Mouse (Mus musculus) midbrain, embryonic 16.5 days (tissue): ENCODE measurements around the gene Urm1. TPM values are rescaled to one million over a fixed set of nuclear protein-coding genes. Genes with fewer than 3 reads are reported as not detected.
"Not testable (repeated sequence)": the region's sequence is repeated elsewhere in the genome, so short reads cannot be mapped to it uniquely, and the experiment has no call there.

ENCODE experiments used
- ATAC-seq: fragments of 200-750 bp; cut with Nextera tagmentation; 2 replicates; pipeline ENCODE4 v1.8.0; 2017; ENCODE audit warnings: moderate TSS enrichment
- H3K27ac ChIP-seq: fragments of 300-500 bp; sonication (generic); 2 replicates; pipeline ENCODE4 v1.5.1; 2014; ENCODE audit warnings: mild to moderate bottlenecking, low read length, mixed read lengths
- H3K27me3 ChIP-seq: fragments of 300-500 bp; sonication (generic); 2 replicates; pipeline ENCODE4 v1.6.1; 2014; ENCODE audit warnings: low read depth, low read length, mixed read lengths; ENCODE audit not compliant: control insufficient read depth, insufficient read depth
- H3K36me3 ChIP-seq: fragments of 300-500 bp; sonication (generic); 2 replicates; pipeline ENCODE4 v1.6.1; 2014; ENCODE audit warnings: mild to moderate bottlenecking, low read length, moderate library complexity, mixed read lengths; ENCODE audit not compliant: control insufficient read depth, insufficient read depth
- H3K4me1 ChIP-seq: fragments of 300-500 bp; sonication (generic); 2 replicates; pipeline ENCODE4 v1.6.1; 2014; ENCODE audit warnings: mild to moderate bottlenecking, low read length, mixed read lengths; ENCODE audit not compliant: control insufficient read depth, insufficient read depth
- H3K4me2 ChIP-seq: fragments of 300-500 bp; sonication (generic); 2 replicates; pipeline ENCODE4 v1.6.1; 2014; ENCODE audit warnings: mild to moderate bottlenecking, low read length, mixed read lengths
- H3K4me3 ChIP-seq: fragments of 300-500 bp; sonication (generic); 2 replicates; pipeline ENCODE4 v1.5.1; 2014; ENCODE audit warnings: low read depth, mild to moderate bottlenecking, low read length, moderate library complexity, mixed read lengths
- H3K9ac ChIP-seq: fragments of 300-500 bp; sonication (generic); 2 replicates; pipeline ENCODE4 v1.6.1; 2014; ENCODE audit warnings: low read depth, low read length, mixed read lengths
- H3K9me3 ChIP-seq: fragments of 300-500 bp; sonication (generic); replicated peaks from 2 replicates; pipeline ENCODE4 v1.6.1; 2014; ENCODE audit warnings: mild to moderate bottlenecking, low read length, mixed read lengths; ENCODE audit not compliant: control insufficient read depth, poor library complexity, severe bottlenecking
- WGBS: fragments of 180-500 bp; shearing (Covaris S2); extraction: QIAGEN DNeasy Blood & Tissue Kit; methylation state at CpG from one replicate; pipeline ENCODE4 v1.1.7; 2014; 5-methylcytosine and 5-hydroxymethylcytosine counted together
- polyA plus RNA-seq: library from polyadenylated mRNA; unstranded; fragments of >200 nt; fragmentation: Nextera tagmentation; extraction: Ambion mirVana; gene quantifications from 2 replicates; pipeline ENCODE4 v1.2.1, GENCODE M21; 2015

Urm1 gene
- polyA plus RNA-seq, 1 experiment from 2014 or later, result 29.9 TPM

DNA sequence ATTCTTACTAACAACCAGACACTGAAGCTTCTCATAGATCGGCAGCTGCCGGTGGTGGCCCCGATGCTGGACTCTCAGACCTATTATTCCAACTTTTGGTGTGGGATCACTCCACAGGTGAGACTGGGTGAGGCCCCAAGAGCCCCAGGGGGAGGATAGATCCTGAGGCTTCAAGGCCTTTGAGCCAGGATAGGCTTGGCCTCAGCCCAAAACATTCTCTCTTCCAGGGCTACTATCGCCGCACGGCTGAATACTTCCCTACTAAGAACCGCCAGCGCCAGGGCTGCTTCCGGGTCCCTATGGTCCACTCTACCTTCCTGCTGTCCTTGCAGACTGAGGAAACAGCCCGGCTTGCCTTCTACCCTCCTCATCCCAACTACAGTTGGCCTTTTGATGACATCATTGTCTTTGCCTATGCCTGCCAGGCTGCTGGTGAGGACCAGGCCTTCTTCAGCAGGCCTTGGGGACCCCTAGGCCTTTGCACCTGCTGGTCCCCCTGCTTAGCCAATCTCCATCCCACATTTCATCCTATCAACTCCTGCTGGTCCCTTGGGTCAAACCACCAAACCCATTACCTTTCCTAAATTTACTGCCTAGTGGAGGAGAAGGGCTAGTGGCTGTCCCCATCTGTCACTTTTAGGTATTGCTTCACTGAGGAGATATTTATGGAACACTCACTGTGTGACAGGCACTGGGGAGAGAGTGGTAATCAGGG is 52.9 kb downstream of the Urm1 start:
- Histone ChIP-seq H3K27me3 (no peaks in the 10 kb centered on the region), H3K4me2 (no peak overlapping the region), H3K27ac (no peak overlapping the region), H3K4me1 (peaks cover 9% of the 10 kb centered on the region), H3K36me3 (no peaks in the 10 kb centered on the region), H3K9ac (no peak overlapping the region), H3K9me3 (no peaks in the 10 kb centered on the region), H3K4me3 (no peak overlapping the region)
- 92% methylated on average over 10 of the region's 10 CpGs for WGBS
- ATAC-seq, result no peak

- WGBS, result 84% methylated on average over 4 of the region's 4 CpGs
- Histone ChIP-seq H3K9ac (no peak overlapping the region), H3K27me3 (no peaks in the 10 kb centered on the region), H3K27ac (no peak overlapping the region), H3K4me1 (peaks cover 9% of the 10 kb centered on the region), H3K4me3 (no peak overlapping the region), H3K36me3 (no peaks in the 10 kb centered on the region), H3K9me3 (no peaks in the 10 kb centered on the region), H3K4me2 (no peak overlapping the region)
- ATAC-seq, result no peak
Observed at GRCm38 (mm10) chr2:29873801-29874200, 53.9 kb downstream of the Urm1 start.

- no peaks in the 10 kb centered on the region for H3K9me3 ChIP-seq
- no peak overlapping the region for H3K4me2 ChIP-seq
- no peaks in the 10 kb centered on the region for H3K27me3 ChIP-seq
- H3K9ac ChIP-seq, result no peak overlapping the region
- H3K27ac ChIP-seq, result no peak overlapping the region
- 50% methylated on average over 4 of the region's 4 CpGs for WGBS
- no peak overlapping the region for H3K4me3 ChIP-seq
- H3K36me3 ChIP-seq, result peaks cover 3% of the 10 kb centered on the region
- no peaks in the 10 kb centered on the region for H3K4me1 ChIP-seq
- no peak; the same call in 1 of the 2 replicates for ATAC-seq
Observed at GRCm38 (mm10) chr2:29878061-29878460, 58.2 kb downstream of the Urm1 start.

- no peaks in the 10 kb centered on the region for H3K27me3 ChIP-seq
- no peak for ATAC-seq
- H3K36me3 ChIP-seq, result peaks cover 3% of the 10 kb centered on the region
- no peak overlapping the region for H3K4me2 ChIP-seq
- 76% methylated on average over 8 of the region's 8 CpGs for WGBS
- H3K27ac ChIP-seq, result no peak overlapping the region
- H3K9ac ChIP-seq, result no peak overlapping the region
- no peaks in the 10 kb centered on the region for H3K4me1 ChIP-seq
- H3K4me3 ChIP-seq, result no peak overlapping the region
- H3K9me3 ChIP-seq, result no peaks in the 10 kb centered on the region
Observed at GRCm38 (mm10) chr2:29879191-29879590, 59.3 kb downstream of the Urm1 start.

DNA sequence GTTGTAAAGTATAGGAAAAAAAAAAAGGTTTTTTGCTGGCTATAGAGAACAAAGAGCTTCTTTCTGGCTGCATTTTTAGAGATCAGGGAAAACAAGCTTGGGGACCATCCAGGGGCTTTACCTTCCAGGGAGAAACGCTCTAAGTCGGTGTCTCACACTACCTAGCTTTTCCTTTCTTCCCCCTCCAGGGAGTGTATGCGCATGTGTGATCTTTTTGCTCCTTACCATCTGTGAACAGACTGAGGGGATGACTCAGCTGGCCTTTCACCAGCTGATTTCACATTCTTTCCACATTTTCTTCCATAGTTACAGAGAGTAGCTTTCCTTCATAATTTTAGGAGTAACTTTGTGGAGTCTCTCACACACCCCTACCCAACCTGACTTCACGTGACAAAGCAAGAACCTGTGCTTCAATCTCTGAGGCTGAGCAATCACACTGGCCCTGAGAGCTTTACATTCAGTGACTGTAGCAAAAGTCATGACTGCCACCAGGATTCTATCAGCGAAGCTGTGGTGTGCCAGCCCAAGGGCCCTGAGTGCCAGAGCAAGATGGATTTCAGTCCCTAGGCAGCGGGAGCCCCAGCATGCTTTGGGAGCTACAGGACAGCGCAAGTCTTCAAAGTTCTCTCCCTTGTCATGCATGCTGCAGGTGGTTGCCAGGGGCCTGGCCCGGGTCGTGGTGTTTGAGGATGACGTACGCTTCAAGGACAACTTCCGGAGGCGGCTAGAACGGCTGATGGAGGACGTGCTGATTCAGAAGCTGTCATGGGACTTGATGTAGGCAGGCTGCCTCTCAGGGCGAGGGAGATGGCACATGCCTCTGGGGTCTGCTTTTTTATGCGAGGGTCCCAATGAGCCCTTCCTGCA is 60.3 kb downstream of the Urm1 start:
- WGBS, result 84% methylated on average over 17 of the region's 17 CpGs
- Histone ChIP-seq H3K27me3 (no peaks in the 10 kb centered on the region), H3K36me3 (peaks cover 3% of the 10 kb centered on the region), H3K9me3 (no peaks in the 10 kb centered on the region), H3K4me1 (no peaks in the 10 kb centered on the region), H3K27ac (no peak overlapping the region), H3K4me3 (no peak overlapping the region), H3K4me2 (no peak overlapping the region), H3K9ac (no peak overlapping the region)
- no peak for ATAC-seq

DNA sequence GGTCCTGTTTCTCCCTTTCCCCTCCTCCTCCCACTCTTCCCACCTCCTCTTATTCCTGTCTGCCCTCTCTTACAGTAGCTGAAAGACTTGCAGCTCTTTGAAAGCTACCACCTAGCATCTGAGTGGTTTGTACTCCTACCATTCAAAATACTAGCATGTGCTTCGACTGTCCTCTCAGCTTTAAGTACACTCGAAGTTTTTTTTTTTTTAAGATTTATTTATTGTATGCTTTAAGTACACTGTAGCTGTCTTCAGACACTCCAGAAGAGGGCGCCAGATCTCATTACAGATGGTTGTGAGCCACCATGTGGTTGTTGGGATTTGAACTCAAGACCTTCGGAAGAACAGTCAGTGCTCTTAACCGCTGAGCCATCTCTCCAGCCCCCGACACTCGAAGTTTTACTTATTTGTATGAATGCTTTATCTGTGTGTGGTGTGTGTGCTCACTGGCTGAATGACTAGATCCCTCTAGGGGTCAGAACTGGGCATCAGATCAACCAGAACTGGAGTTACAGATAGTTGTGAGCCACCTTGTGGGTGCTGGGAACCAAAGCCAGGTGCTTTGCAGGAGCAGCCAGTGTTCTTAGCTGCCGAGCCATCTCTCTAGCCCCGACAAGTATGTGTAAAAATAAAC is 66.9 kb downstream of the Urm1 start:
- WGBS, result 88% methylated on average over 9 of the region's 9 CpGs
- H3K9me3 ChIP-seq, H3K27ac ChIP-seq, H3K4me2 ChIP-seq, H3K27me3 ChIP-seq, ATAC-seq, H3K9ac ChIP-seq, H3K4me3 ChIP-seq, H3K36me3 ChIP-seq: not testable (repeated sequence)
- H3K4me1 ChIP-seq, result peaks cover 11% of the 10 kb centered on the region

- Histone ChIP-seq H3K36me3 (peaks cover 11% of the 10 kb centered on the region; the same call in 1 of the 2 replicates), H3K4me1 (peaks cover 11% of the 10 kb centered on the region), H3K27me3 (no peaks in the 10 kb centered on the region), H3K27ac (peak within 1 kb of the TSS; percentile 84), H3K9me3 (no peaks in the 10 kb centered on the region), H3K4me3 (peak within 1 kb of the TSS; percentile 96), H3K4me2 (peak within 1 kb of the TSS; percentile 88), H3K9ac (peak within 1 kb of the TSS; percentile 82)
- under 1% methylated on average over 65 of the region's 70 CpGs for WGBS
- ATAC-seq, result peak; percentile 92
Observed at GRCm38 (mm10) chr2:29889066-29889944, 69.4 kb downstream of the Urm1 start, which contains the start of gene Odf2. TSS of gene Odf2 (plus strand) at chr2:29889221.

- peak; percentile 90 for ATAC-seq
- H3K27ac ChIP-seq, result peak overlapping the region; percentile 84
- peak overlapping the region; percentile 82 for H3K9ac ChIP-seq
- WGBS, result under 1% methylated on average over 51 of the region's 61 CpGs
- peaks cover 11% of the 10 kb centered on the region for H3K4me1 ChIP-seq
- H3K9me3 ChIP-seq, result no peaks in the 10 kb centered on the region
- H3K4me2 ChIP-seq, result peak overlapping the region; percentile 88
- peak overlapping the region; percentile 96 for H3K4me3 ChIP-seq
- no peaks in the 10 kb centered on the region for H3K27me3 ChIP-seq
- peaks cover 16% of the 10 kb centered on the region; the same call in 1 of the 2 replicates for H3K36me3 ChIP-seq
Observed at GRCm38 (mm10) chr2:29889991-29890833, 70.3 kb downstream of the Urm1 start.
